Mouse (Mus musculus): ENCODE data around the gene Olfr424.

DNA sequence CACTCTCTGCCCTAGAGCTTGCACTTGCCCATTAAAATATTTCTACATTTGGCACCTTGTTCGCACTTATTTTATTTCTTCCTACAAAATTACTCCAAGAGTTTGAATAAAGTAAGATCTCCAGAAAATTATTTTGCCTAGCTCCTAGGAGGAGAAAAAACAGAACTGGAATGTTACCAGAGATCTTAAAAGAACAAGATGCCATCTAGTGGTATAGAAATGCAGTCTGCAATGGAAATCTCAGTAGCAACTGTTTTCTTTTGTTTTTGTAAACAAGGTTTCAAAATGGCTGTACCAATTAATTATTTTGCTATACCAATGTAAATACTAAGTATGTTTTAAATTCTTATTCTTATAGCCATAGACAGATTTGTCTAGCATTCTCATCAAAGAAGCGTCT is 27.6 kb upstream of the Olfr424 start:
- TF ChIP-seq CTCF (IDR thresholded peaks at IDR 0.05; ENCODE audit: insufficient read depth, low read length): peak; percentile 6; the same call in 1 of the 2 replicates
- TF ChIP-seq POLR2A (IDR thresholded peaks at IDR 0.05; ENCODE audit: borderline replicate concordance, extremely low read depth, low read depth, low read length): no peak

Data from lung, adult 2 months (tissue).